Mouse (Mus musculus) thymus, postnatal 10 days (tissue): ENCODE results near the gene Tsga10ip.
"Not testable (repeated sequence)": the region's sequence is repeated elsewhere in the genome, so short reads cannot be mapped to it uniquely, and the experiment has no call there.

ENCODE experiments used
- DNase-seq, 2 experiments: peaks; one replicate each; pipeline ENCODE4 v3.0.0; 2021; ENCODE audit warnings: low spot score in 2 of 2

Tsga10ip gene

DNA sequence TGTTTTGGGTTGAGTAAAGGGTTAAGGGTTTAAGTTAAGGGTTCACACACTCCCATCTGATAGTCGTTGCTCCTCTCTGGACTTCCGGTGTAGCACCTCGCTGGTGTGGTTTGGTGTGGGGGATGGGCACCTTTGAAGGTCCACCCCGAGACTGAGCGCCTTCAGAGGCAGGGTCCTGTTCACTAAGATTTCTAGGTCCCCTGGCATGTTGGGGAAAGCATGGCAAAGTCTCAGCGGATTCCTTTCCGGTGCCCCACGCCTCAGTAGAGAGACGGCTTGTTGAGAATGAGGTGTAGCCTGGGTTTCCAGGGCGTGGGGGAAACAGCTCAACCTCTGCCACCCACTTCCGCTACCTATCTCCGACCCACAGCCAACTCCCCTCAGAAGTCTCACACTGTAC lies 12.7 kb downstream of the Tsga10ip start:
- peak; percentile 78 to 79 for DNase-seq

DNA sequence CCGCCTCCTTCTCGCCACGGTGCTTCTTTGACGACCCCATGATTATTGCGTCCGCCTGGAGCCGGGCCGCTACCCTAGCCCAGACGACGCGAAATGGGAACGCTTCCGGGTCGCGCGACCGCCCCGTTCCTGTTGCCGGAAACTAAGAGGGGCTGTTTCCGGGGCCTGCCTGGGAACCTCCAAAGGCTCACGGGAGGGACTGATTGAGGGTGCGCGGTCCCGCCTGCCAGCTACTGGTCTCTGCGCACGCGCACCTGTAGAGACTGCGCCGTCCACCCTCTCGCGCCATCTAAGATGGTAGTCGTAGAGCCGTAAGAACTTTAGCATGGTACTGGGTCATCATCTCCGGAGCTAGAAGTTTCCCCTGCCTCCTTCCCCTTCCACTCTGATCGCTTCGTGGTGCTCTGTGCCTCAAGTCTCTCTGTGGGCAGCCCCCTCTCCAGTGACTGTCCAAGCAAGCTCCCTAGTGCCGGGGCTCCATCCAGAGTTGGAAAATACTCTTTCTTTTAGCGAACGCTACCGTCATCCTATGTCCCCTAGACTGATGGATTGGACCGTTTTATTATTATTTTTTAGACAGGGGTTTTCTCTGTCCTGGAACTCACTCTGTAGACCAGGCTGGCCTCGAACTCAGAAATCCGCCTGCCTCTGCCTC lies 13.6 kb downstream of the Tsga10ip start, which contains the start of gene Sart1:
Gene Sart1 (minus strand): TSS at position 116 of the 655 bp plus-strand sequence.
- peak; percentile 93 to 94 for DNase-seq

DNA sequence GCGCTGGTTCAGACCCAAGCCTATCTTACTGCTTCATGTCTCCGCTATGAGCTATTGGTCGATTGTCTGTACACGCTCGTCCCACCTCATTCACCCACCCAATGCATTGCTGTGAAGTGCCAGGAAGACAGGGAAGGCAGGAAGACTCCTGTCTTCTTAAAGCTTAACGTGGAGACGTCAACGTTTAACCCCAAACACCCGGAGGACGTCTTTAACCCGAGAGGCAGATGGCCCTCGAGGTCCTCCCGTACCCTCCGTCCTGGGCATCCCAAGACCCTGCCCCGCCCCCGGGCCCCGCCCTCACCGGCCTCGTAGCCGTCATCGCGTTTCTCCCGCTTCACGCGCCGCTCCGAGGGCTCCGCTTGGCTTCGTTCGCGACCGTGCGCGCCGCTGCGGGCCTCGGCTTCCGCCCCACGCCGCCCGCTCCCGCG lies 14.3 kb downstream of the Tsga10ip start:
- DNase-seq: no peak

DNA sequence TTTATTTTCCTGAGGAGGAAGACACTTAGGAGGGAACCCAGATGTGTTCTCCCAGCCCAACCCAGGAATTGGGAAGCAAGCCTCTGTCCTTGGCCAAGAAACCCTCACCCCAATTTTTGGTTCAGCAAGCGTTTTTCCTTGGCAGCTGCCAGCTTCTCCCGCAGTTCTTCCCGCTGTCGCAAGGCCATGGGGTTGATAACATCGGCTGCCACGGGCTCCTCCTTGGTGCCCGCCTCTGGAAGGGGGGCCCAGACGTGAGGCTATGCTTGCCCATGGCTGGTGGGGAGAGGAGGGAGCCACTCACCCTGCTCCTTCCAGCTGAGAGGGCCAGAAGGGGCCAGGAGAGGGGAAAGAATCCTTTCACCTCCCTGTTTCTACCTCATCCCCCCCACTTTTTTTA lies 17.6 kb downstream of the Tsga10ip start:
- no peak for DNase-seq

DNA sequence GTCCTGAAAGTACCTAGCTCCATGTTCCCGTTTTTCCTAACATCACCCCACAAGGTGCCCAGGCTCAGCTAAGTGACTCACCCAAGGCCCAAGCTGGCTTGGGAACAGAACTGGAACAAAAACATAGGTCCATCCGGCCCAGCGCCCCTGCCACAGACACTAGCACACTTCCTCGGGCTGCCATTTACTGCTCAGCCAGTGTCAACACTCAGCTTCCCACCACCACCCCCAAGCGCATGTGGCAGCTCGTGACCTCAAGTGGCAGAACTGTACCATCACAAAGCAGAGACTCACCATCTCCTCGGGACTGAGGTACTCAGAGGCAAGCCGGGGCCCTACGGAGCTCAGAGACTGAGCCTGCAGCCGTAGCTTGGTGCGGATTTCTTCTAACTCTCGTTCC lies 19.0 kb downstream of the Tsga10ip start:
- DNase-seq: no peak

DNA sequence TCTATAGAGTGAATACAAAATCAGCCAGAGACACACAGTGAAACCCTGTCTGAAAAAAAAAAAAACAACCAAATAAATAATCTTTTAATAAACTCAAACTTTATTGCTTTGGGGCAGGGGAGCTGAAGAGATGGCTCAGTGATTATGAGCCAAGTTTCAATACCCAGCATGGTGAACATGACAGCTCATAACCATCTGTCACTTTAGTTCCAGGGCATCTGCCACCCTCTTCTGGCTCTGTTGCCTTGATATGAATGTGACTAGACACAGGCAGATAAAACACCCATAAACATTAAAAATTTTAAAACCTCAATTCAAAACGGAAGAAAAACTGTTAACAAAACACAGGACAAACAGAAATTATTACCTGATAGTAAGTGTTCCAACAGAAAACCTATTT lies 24.9 kb downstream of the Tsga10ip start:
- DNase-seq: no peak

DNA sequence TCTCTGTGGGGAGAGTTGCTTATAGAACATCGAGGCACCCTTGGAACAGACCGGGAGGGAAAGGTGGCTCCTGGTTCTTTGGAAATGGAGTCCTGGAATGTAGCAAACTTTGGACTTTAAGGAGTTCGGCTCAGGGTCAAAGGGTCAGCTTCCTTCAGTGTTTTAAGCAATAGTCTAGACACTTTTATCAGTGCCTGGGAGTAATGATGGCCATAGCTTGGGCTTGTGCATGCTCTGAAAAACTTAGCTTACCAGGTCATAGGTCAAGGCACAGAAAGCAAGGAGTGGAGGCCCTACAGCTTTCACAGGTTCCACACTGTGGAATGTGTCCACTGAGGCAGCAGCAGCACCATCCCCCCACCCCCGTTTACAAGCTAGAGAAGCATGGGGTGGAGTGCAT lies 27.6 kb downstream of the Tsga10ip start:
- no peak for DNase-seq

DNA sequence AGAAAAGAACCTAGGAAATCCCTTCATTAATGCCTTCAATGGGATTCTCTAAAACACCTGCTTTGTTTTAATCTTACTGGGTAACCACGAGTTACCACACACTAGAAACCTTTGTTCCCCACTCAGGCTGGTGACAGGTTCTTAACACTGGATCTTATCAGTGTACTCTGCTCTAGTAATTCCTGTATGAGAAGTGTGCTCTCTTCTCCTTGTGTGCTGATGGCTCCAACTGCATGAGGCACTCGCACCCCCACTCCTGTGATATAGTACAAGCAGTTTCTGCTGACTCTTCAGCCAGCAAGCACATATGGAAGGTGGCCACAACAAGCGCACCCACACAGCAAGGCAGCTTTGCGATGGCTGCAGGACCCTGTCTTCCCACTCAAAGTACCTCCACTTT lies 28.1 kb downstream of the Tsga10ip start:
- no peak for DNase-seq

DNA sequence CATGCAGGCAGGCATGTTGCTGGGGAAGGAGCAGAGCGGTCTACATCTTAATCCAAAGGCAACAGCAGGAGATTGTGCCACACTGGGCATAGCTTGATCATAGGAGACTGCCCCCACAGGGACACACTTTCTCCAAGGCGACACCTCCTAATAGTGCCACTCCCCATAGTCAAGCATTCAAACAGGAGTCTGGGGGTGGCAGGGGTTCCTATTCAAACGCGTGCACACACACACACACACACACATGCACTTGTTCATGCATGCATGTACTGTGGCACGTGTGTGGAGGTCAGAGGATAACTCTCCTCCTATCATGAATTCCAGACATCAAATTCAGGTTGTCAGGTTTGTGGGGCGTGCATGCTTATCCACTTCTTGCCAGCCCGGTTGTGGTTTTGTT lies 29.6 kb downstream of the Tsga10ip start:
- DNase-seq: no peak

DNA sequence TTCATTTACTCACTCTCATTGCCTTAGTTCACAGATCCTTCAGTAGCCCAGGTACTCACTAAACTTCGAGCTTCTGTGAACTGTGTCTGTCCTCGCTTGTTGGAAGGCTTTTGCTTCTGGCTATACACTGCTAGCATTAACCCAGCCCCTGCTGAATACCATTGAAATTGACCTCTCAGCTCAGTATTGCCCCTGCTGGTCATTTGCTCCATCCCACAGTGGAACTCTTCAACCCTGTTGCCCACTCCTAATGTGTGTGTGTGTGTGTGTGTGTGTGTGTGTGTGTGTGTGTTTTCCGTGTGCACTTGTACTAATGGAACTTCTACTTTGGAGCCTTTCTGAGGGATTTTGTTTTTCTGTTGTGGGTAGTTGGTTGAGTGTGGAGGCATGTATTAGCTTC lies 31.4 kb downstream of the Tsga10ip start:
- DNase-seq: no peak

DNA sequence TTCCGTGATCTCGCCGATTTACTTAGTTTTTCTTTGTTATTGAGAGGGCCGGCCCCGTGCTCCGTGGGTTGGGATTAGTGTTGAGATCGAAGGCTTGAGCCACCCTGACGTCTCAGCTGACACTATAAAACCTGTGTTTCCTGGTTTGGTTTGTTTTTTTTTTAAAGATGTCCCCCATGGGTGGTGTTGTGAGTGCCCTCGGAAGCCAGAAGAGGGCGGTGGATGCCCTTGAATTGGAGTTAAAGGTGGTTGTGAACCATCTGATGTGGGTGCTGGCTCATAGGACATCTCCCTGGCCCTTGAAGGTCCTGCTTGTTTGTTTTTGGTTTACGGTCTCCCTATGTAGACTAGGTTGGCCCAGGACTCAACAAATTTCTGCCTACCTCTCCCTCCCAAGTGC lies 34.9 kb downstream of the Tsga10ip start:
- DNase-seq: no peak

DNA sequence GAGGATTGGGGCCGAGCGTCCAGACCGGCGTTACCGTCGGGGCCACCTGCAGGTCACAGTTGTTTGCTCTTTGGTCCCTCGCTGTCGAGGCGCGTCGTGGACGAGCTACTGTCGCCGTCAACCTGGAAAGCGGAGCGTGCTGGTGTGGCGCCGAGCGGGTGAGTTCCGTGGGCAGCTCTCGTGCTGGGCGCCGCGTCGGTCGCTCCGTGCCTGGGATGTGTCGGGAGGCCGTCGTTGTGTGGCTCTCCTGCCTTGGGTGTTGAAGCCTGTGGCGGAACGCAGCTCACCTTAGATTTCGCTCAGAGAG lies 35.3 kb downstream of the Tsga10ip start, which contains the start of gene Banf1:
Gene Banf1 (minus strand): TSS at position 116 of the 307 bp plus-strand sequence.
- DNase-seq: no peak

DNA sequence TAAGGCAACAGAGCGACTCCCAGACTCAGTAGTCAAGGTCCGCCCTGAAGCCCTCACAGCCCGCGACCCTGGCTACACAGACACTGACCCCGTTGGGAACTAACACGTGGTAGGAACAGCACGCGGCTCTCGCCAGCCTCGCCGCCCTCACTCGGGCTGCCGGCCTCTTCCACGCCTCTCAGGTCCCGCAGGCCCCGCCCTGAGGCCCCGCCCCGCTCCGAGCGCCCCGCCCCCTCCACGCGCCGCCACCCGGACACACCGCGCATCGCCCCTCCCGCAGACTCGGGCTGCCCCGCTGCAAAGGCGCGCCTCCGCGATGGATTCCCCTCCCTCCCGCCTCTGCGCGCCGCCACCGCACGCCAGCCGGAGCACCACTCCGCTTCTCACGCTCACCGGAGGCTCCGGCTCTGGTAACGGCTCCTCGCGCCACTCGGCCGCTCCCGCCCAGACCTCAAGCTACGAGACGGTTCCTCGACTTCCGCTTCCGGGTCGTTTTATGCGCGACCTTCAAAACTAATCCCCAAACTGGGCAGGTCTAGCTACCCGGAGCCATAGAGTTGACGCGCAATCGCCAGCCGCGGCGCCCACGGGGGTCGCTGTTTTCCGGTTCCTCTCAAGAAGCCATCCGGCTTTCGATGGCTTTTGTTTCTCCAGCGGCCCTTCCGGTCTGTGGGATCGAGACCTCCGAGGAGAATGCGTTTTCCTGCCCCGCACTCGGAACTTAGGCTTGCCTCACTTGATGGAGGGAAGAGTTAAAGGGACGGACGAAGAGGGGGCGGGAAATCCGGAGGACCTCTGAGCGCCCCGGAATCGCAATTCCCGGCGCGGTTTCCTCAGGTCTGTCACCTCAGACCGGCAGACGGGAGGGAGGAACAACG lies 35.9 kb downstream of the Tsga10ip start, which contains the start of gene Eif1ad:
Gene Eif1ad (plus strand): TSS at position 567 of the 878 bp plus-strand sequence.
- peak; percentile 91 to 92 for DNase-seq

DNA sequence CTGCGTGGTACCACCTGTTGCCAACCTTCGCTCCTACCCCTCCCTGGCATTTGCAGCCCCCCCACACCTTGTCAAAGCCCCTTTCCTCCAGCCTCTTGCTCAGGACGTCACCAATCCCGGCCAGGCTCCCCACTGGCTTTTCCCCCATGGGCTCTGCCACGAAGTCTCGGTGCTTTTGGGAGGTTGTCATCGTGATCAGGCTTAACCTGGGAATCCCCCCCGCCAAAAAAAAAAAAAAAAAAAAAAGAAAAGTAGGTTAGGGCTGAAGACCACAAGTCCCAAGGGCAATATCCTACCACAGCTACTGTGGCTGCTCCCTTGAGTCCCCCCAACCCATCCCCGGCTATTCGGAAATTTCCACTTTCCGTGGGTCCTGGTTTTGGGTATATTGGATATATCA lies 36.6 kb downstream of the Tsga10ip start:
- DNase-seq: no peak

DNA sequence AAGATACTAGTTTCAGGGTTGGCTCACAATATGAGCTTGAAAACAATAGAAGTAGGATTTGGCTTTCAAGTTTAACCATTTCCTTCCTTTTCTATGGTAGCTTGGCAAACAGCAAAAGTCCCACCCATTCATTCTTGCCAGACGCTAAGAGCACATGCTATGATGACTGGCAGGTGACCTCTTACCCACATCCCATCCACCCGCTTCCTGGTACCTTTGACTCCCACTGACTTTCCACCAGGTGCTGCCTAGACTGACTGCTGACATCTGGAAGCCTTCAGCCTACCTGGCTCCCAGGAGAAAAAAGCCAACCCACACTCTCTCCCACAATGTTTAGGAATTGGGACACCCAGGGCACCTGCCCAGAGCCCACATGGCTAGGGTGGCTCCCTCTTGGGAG lies 38.2 kb downstream of the Tsga10ip start:
- DNase-seq: no peak

DNA sequence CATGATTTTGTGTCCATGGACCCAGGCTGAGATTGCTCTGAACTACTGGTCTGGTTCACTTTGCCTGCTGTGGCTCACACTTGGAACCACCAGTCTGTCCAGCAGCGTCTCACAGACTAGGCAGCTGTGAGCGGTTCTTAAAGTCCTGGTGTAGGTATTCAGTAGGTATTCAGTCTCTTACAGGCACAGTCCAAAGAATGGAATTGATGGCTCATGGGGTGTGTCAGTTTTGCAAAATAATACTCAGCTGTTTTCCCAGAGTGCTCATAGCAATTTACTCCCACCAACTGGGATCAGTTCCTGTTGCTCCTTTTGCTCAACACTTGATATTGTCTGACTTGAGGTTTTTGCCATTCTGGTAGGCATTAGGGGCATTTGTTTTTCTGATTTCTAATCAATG lies 40.1 kb downstream of the Tsga10ip start:
- DNase-seq: no peak

DNA sequence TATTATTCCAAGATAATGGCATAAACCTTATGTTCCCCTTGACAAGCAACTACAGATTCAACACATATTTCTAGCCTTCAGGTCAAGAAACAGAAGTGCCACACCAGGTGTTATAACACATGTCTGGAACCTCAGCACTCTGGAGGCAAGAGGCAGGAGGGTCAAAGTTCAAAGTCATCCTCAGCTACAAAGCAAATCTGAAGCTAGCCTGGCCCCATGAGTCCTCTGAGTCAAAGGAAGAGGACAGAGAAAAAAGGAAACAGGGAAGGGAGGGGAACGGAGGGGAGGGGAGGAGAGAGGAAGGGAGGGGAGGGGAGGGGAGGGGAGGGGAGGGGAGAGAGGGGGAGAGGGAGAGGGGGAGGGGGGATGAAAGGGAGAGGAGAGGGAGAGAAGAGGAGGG lies 46.2 kb downstream of the Tsga10ip start:
- no peak for DNase-seq

DNA sequence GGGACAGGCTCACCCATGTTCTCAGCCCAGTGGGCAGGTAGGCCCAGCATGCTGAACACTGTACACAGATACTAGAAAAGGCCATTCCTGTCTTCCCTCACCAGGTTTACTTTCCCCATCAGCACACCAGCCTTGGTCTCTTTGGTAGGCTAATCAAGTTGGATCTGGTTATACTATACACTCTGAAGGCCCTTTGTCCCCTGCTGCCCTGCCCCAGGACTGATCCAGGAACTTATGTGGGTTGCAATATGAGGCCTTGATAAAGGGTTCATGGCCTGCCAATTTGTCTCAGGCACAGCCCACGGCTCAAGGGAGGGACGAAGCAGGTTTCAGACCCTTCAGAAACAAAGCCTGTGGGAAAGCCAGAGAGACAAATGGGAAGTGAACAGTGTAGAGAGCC lies 48.7 kb downstream of the Tsga10ip start:
- DNase-seq: no peak

DNA sequence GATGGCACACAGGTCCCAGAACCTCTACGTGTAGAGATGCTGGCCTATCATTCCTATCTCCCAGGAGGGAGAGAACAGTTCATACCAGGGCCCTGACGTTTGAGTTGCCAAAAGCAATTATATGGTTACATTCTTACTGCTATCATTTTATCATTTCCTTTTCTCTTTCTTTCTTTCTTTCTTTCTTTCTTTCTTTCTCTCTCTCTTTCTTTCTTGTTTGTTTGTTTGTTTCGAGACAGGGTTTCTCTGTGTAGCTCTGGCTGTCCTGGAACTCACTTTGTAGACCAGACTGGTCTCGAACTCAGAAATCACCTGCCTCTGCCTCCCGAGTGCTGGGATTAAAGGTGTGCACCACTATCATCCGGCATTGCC lies 52.8 kb downstream of the Tsga10ip start, which contains the start of gene Cst6:
Gene Cst6 (minus strand): TSS at position 73 of the 372 bp plus-strand sequence.
- not testable (repeated sequence) for DNase-seq

DNA sequence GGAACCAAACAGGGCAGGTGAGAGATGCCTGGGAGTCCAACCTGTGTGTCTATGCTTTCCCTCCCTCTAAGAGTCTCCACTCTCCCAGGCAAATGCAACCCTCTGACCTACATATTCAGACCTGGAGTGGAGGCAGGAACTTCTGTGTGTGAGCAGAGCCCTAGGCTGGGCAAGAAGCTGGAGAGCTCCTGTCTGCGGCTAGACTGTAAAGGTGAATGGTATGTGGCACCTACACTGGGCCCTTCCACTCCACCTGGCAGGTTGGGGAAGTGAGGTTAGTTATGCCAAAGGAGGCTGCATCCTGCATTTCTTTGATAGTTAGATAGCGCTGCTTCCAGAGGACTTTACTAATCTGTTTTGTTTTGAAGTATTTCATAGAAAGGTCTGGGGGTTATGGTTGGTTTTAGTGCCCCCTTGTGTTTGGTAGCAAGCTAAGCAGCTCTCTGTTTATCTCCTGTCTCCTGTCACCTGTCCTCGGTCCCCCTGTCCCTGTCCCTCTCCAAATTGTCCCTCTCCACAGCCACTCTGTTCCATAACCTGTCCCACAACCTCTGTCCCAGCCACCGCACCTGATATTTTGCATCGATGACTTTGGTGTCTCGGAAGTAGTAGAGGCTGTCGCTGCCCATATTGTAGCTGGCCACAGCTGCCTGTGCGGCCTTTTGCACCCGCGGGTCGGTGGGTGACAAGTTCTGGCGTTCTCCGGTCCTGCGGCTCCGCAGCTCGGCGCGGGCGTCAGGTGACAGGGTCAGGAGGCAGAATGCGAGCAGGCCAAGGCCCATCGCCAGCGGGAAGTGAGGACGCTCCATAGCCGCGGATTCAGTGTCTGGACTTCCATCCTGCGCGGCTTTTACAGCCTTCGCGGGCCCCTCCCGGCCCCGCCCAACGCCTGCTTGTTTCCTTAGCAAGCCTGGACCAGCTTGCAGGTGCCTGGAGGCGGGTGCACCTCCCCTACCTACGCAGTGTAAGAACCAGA lies 53.5 kb downstream of the Tsga10ip start:
- DNase-seq: peak in 1 of 2 experiments; percentile 37

DNA sequence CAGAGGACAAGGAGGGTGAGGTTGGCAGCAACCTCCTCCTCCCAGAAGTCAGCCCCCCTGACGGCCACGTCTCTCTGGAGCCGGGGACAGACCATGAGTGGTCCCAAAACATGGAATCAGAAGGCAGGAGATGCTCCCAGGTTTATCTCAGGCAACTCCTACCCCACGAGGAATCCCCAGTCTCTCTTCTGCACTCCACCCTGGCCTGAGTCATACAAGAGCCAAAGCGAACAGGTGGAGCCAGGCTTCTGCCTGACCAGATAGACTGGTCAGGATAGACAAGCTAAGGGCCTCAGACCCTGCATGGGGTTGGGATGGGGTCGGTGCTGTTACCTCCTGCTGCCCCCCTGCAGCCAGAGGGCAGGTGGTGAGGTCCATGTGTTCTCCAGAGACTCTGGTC lies 54.3 kb downstream of the Tsga10ip start:
- no peak for DNase-seq
